8 mouse cellular contexts compared by ENCODE assay signal in genomic region chr2:29624739-29625138, GRCm38 (mm10). TPM values are rescaled to one million over a fixed set of nuclear protein-coding genes. Genes with fewer than 3 reads are reported as not detected.
A peak's percentile ranks its signal among the peaks of the same experiment; 100 is the strongest.
DNase-seq lines count a peak whose midpoint lies in the region.

No protein-coding gene starts in this region.

- WGBS in forebrain, embryonic 10.5 days = 92% methylated on average over 5 of the region's 5 CpGs

- H3K27me3 ChIP-seq in forebrain, embryonic 10.5 days (ENCODE audit: poor library complexity, severe bottlenecking) = no peaks in the 10 kb centered on the region

- H3K27ac ChIP-seq in forebrain, embryonic 10.5 days = no peak overlapping the region

- H3K36me3 ChIP-seq in forebrain, embryonic 10.5 days (replicated peaks) = peaks cover 33% of the 10 kb centered on the region

- H3K9me3 ChIP-seq in forebrain, embryonic 10.5 days = no peaks in the 10 kb centered on the region

- no peak overlapping the region for H3K4me3 ChIP-seq in forebrain, embryonic 10.5 days

- DNase-seq in CD4-positive helper T cell, adult 2 months (ENCODE audit: low read depth, low spot score) = peak; percentile 87
- DNase-seq in adipocyte (ENCODE audit: low spot score) = peak; percentile 61
- peak; percentile 76 for DNase-seq in heart, adult 8-10 months (ENCODE audit: low spot score)
- DNase-seq in lung, postnatal 14 days = peak; percentile 55
- peak; percentile 57 for DNase-seq in telencephalon, adult 2 months (ENCODE audit: low read depth, low spot score)
- no peak for DNase-seq in urinary bladder, postnatal 4 days (ENCODE audit: low spot score in 2 of 2)
- DNase-seq in forebrain, embryonic 10.5 days (ENCODE audit: extremely low spot score, low spot score) = no peak
- no peak for DNase-seq in cerebellum, adult 11-12 months

- peaks cover 64% of the 10 kb centered on the region for H3K4me1 ChIP-seq in forebrain, embryonic 10.5 days

RNA-seq across cellular contexts. Expression of gene Rapgef1, which starts 5.2 kb away (rescaled TPM):
- total RNA-seq in heart, adult 8-10 months (2022) = 100 to 1,000 TPM in 3 of 4 experiments, 10 to 100 TPM in 1; 98.1 to 113 (median 107) TPM
- 15.9 and 17.2 TPM in 2 replicates for polyA plus RNA-seq in forebrain, embryonic 10.5 days (2016; fragmentation: Nextera tagmentation; extraction: Ambion mirVana)

Comparison
In these comparisons a context has a peak if more than half of its experiments do, and no peak if none do; other contexts are left out.
1. DNase-seq: peak in CD4-positive helper T cell, adult 2 months (single experiment), adipocyte (single experiment), heart, adult 8-10 months (single experiment), lung, postnatal 14 days (single experiment) and telencephalon, adult 2 months (single experiment); none in urinary bladder, postnatal 4 days (0 of 2), forebrain, embryonic 10.5 days (single experiment) and cerebellum, adult 11-12 months (single experiment).